Mouse (Mus musculus) cortical plate, adult 2 months (tissue): ENCODE measurements at regions not wholly inside any gene's neighbourhood (a gene's known extent, or its start where the extent isn't known, plus 50 kb on each side); places are given as distances from the start of the nearest gene placed in this dataset.

Experiments
- CTCF ChIP-seq: fragments of 200-500 bp; IDR thresholded peaks from 2 replicates; pipeline ENCODE4 v1.5.1; 2011; ENCODE audit warnings: mild to moderate bottlenecking, control low read depth, low read length; ENCODE audit not compliant: insufficient read depth; ENCODE audit errors: extremely low read depth
- POLR2A ChIP-seq: fragments of 200-500 bp; IDR thresholded peaks from 2 replicates; pipeline ENCODE4 v1.6.1; 2011; ENCODE audit warnings: mild to moderate bottlenecking, low read length, control low read depth; ENCODE audit not compliant: insufficient read depth; ENCODE audit errors: extremely low read depth

DNA sequence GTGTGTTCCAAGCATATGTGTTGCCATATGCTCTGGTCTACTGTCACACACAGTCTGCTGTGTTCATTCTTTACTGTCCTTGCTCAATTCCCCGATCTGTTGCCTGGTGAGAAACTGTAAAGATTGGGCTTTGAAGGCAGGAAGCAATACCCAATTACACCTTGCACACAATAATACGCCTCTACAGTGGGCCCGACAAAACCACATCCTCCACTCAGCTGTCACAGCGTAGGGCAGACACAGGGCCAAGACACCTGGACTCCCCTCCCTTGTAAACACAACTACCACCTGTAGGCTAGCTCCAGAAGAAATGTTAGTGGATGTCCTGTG, 163.0 kb upstream of the Lef1 start:
- TF ChIP-seq CTCF = no peak
- TF ChIP-seq POLR2A = no peak
